Mouse (Mus musculus) liver, embryonic 14 days (tissue): ENCODE measurements around the gene Minos1. TPM values are rescaled to one million over a fixed set of nuclear protein-coding genes. Genes with fewer than 3 reads are reported as not detected.

Experiments
- polyA plus RNA-seq: library from polyadenylated mRNA; depleted of rRNA; stranded (reverse); fragments of >200 nt; gene quantifications from 2 replicates; pipeline ENCODE4 v1.2.3, GENCODE M21; 2012; rRNA removed

Minos1 gene
- polyA plus RNA-seq: 81.7 and 88.0 TPM in 2 replicates

DNA sequence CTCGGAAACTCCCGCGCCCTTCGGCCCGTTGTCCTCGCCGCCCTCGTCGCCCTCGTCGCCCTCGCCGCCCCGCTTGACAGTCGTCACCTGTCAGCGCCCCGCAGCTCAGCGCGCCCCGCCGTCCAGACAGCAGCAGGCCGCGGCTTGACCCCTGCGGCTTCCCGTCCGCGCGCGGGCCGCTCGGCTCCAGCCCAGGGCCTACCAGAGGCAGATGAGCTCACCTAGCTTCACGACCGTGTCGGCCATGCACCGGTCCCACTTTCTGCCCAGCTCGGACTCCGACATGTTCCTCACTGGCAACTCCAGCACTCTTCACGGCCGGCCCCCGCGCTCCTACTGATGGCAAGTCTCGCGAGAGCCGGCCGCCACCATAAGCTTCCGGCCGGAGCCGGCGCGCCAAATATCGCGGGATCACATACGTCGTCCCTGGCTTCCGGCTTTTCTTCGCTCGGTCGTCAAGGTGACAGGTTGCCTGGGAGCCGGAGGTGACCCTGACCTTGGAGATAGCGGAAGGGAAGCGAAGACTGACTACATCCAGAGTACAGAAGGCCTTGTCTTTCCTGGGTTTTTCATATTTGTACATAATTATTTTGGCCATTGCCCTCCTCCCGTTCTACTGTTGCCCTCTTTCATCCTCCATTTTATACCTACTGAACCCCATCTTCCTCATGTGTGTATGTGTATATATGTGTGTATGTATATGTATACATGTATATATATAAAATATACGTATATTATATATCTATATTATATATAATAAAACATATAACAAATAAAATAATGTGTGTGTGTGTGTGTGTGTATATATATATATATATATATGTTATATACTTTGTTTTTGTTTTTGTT is at the start of gene Minos1:
Minos1 (minus strand) TSS at position 413 of the 849 bp plus-strand sequence.

DNA sequence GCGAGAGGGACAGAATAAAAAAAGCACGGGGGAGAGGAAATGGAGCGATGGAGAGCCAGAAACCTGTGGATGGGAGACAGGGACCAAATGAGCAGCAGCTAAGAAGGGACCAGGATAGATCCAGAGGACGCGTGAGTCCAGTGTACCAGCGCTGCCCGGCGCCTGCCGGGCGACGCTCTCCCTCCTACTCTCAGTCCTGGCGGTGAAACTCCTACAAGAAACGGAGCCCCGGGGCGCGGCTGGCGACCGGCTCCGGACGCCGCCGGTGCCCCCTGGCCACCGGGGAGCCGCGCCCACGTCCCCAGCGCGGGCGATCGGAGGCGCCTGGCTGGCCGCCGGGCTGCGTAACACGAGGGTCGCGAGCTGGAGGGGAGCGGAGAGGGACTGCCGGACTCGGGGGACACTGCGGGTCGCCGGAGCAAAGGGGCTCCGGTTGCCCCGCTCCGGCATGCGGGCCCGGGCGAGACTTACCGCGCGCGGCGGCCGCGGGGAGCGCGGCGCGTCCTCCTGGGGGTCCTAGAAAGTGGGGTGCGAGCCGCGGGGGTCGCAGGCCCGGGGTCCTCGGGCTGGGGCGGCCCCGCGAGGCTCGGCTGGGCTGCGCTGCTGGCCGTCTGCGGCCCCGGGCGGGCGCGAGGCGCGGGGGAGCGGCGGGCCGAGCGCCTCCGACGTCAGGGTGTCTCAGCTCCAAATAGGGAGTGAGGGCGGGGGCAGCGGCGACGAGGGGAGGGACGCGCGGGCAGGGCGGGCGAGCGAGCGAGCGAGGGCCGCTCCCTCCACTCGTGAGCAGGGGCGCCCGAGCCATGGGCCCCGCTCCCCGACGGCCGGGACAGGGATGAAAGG is 38.3 kb downstream of the Minos1 start, which contains the start of gene Nbl1:
Nbl1 (minus strand) TSS at position 638 of the 840 bp plus-strand sequence.

DNA sequence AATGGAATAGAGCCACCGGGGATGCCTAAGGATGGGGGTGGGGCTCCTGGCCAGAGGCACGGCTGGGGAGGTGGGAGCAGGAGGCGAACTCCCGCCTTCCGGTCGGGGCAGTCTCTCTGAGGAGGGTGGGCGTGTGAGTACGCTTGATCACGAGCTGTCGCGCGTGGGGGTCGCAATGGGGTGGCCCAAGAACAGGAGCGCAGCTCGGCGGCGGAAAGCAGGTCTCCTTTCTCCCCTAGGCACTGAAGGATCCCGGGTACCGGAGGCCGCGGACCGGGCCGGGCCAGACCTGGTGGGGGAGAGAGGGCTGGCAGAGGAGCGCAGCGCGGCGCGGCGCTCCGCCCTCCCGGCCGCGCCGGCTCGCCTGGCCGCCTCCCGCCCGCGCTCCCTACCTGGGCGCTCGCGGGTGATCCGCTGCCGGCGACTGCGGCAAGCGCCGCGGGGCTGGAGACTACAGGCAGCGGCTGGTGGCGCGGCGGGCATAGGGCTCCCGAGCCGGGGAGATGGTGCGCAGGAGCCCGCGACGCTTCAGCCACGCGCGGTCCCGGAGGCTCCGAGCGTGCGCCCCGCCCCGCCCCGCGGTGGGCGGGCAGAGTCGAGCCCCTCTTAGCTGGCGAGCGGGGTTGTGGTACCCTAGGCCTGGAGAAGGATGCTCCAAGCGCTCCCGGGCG is 55.7 kb downstream of the Minos1 start, which contains the start of gene Htr6:
Htr6 (minus strand) TSS at position 530 of the 671 bp plus-strand sequence.

Other genes starting within 250 kb of the Minos1 start
- gene Otud3, start 217.2 kb downstream of the Minos1 start, polyA plus RNA-seq: 1.4 TPM in 2 replicates
- gene Rnf186, start 164.0 kb downstream of the Minos1 start, polyA plus RNA-seq: 0.10 TPM in 1 of 2 replicates, not detected in the other
- 1.5 and 2.2 TPM in 2 replicates for gene Tmco4, start 158.2 kb downstream of the Minos1 start, polyA plus RNA-seq
- gene Htr6, start 55.5 kb downstream of the Minos1 start, polyA plus RNA-seq: not detected in 2 replicates
- 0.45 and 1.1 TPM in 2 replicates for gene Nbl1, start 38.1 kb downstream of the Minos1 start, polyA plus RNA-seq
- gene Capzb, start 61.8 kb upstream of the Minos1 start, polyA plus RNA-seq: 67.3 and 73.3 TPM in 2 replicates
- gene Pqlc2, start 179.6 kb upstream of the Minos1 start, polyA plus RNA-seq: 6.0 and 7.5 TPM in 2 replicates
- 7.8 and 8.8 TPM in 2 replicates for gene Akr7a5, start 179.6 kb upstream of the Minos1 start, polyA plus RNA-seq
- gene Mrto4, start 221.5 kb upstream of the Minos1 start, polyA plus RNA-seq: 60.3 and 64.6 TPM in 2 replicates
- gene Emc1, start 221.5 kb upstream of the Minos1 start, polyA plus RNA-seq: 9.8 and 12.4 TPM in 2 replicates
- 45.3 and 53.6 TPM in 2 replicates for gene Ubr4, start 221.5 kb upstream of the Minos1 start, polyA plus RNA-seq